Mouse (Mus musculus): ENCODE data around the gene Phldb2.

GRCm38 (mm10) chr16:45780001-45780400 lies 173.4 kb downstream of the Phldb2 start:
- TF ChIP-seq POLR2A (IDR thresholded peaks at IDR 0.05; ENCODE audit: insufficient read length, low read depth) = no peak
- TF ChIP-seq MAX (IDR thresholded peaks at IDR 0.05; ENCODE audit: low read depth) = no peak
- no peak for TF ChIP-seq E2F4 (IDR thresholded peaks at IDR 0.05; ENCODE audit: insufficient read depth)
- TF ChIP-seq MYOD1 (IDR thresholded peaks at IDR 0.05; ENCODE audit: control insufficient read depth in 1 of 3, insufficient read length in 2 of 3, low read depth in 2 of 3) = no peak
- no peak for TF ChIP-seq USF1 (IDR thresholded peaks at IDR 0.05; ENCODE audit: low read depth)
- TF ChIP-seq TCF12 (IDR thresholded peaks at IDR 0.05; ENCODE audit: insufficient read depth, poor library complexity, severe bottlenecking) = no peak
- no peak for TF ChIP-seq POLR2AphosphoS2 (IDR thresholded peaks at IDR 0.05; ENCODE audit: insufficient read length, low read depth)
- TF ChIP-seq TCF3 (IDR thresholded peaks at IDR 0.05; ENCODE audit: insufficient read length, low read depth) = no peak
- TF ChIP-seq MYOG (IDR thresholded peaks at IDR 0.05; ENCODE audit: control insufficient read depth in 1 of 3, insufficient read depth in 1 of 3, insufficient read length in 2 of 3, low read depth in 2 of 3) = no peak
- TF ChIP-seq REST (IDR thresholded peaks at IDR 0.05; ENCODE audit: insufficient read depth, insufficient read length) = no peak
- no peak for TF ChIP-seq CEBPB (IDR thresholded peaks at IDR 0.05; ENCODE audit: insufficient read depth, poor library complexity, severe bottlenecking)
- no peak for TF ChIP-seq SRF (IDR thresholded peaks at IDR 0.05; ENCODE audit: control insufficient read depth, insufficient read length, low read depth)
